Mouse (Mus musculus) midbrain, embryonic 15.5 days (tissue): ENCODE data around the gene Krt35. TPM values are rescaled to one million over a fixed set of nuclear protein-coding genes. Genes with fewer than 3 reads are reported as not detected.

Experiments used
- ATAC-seq: fragments of 200-750 bp; cut with Nextera tagmentation; replicated peaks from 2 replicates; pipeline ENCODE4 v1.8.0; 2017; ENCODE audit warnings: moderate TSS enrichment
- H3K27ac ChIP-seq: fragments of 300-500 bp; sonication (generic); 2 replicates; pipeline ENCODE4 v1.5.1; 2015; ENCODE audit warnings: mild to moderate bottlenecking, inconsistent platforms
- H3K27me3 ChIP-seq: fragments of 300-500 bp; sonication (generic); replicated peaks from 2 replicates; pipeline ENCODE4 v1.6.1; 2015; ENCODE audit warnings: inconsistent platforms
- H3K36me3 ChIP-seq: fragments of 300-500 bp; sonication (generic); replicated peaks from 2 replicates; pipeline ENCODE4 v1.6.1; 2015; ENCODE audit warnings: inconsistent platforms
- H3K4me1 ChIP-seq: fragments of 300-500 bp; sonication (generic); 2 replicates; pipeline ENCODE4 v1.6.1; 2015; ENCODE audit warnings: inconsistent platforms
- H3K4me2 ChIP-seq: fragments of 300-500 bp; sonication (generic); 2 replicates; pipeline ENCODE4 v1.6.1; 2015; ENCODE audit warnings: inconsistent platforms, mild to moderate bottlenecking, moderate library complexity
- H3K4me3 ChIP-seq: fragments of 300-500 bp; sonication (generic); 2 replicates; pipeline ENCODE4 v1.5.1; 2015; ENCODE audit warnings: mild to moderate bottlenecking, inconsistent platforms
- H3K9ac ChIP-seq: fragments of 300-500 bp; sonication (generic); 2 replicates; pipeline ENCODE4 v1.6.1; 2015; ENCODE audit warnings: mild to moderate bottlenecking, inconsistent platforms
- H3K9me3 ChIP-seq: fragments of 300-500 bp; sonication (generic); 2 replicates; pipeline ENCODE4 v1.6.1; 2016; ENCODE audit warnings: inconsistent platforms
- WGBS: fragments of 180-500 bp; shearing (Covaris S2); methylation state at CpG from one replicate; pipeline ENCODE4 v1.1.7; 2015; ENCODE audit warnings: mixed read lengths; 5-methylcytosine and 5-hydroxymethylcytosine counted together
- polyA plus RNA-seq: library from polyadenylated mRNA; unstranded; fragments of >200 nt; fragmentation: Nextera tagmentation; extraction: Ambion mirVana; gene quantifications from 2 replicates; pipeline ENCODE4 v1.2.1, GENCODE M21; 2015

Krt35 gene
- polyA plus RNA-seq, 1 experiment from 2014 or later = not detected

- no peaks in the 10 kb centered on the region for H3K4me1 ChIP-seq
- no peak for ATAC-seq
- no peak within 1 kb of the TSS for H3K4me3 ChIP-seq
- no peak within 1 kb of the TSS for H3K4me2 ChIP-seq
- no peak within 1 kb of the TSS for H3K27ac ChIP-seq
- no peaks in the 10 kb centered on the region for H3K27me3 ChIP-seq
- no peaks in the 10 kb centered on the region for H3K36me3 ChIP-seq
- H3K9ac ChIP-seq = no peak within 1 kb of the TSS
- 92% methylated on average over 6 of the region's 6 CpGs for WGBS
- no peaks in the 10 kb centered on the region for H3K9me3 ChIP-seq
Measured at GRCm38 (mm10) chr11:100105576-100106122, 9.6 kb upstream of the Krt35 start, which contains the start of gene Krt36. Gene Krt36, minus strand, starts transcription at chr11:100105626.

- H3K4me1 ChIP-seq = no peaks in the 10 kb centered on the region
- H3K9ac ChIP-seq = no peak overlapping the region
- H3K4me3 ChIP-seq = no peak overlapping the region
- no peak overlapping the region for H3K4me2 ChIP-seq
- WGBS = 64% methylated on average over 15 of the region's 15 CpGs
- H3K36me3 ChIP-seq = no peaks in the 10 kb centered on the region
- H3K27me3 ChIP-seq = no peaks in the 10 kb centered on the region
- no peak for ATAC-seq
- no peak overlapping the region for H3K27ac ChIP-seq
- no peaks in the 10 kb centered on the region for H3K9me3 ChIP-seq
Measured at GRCm38 (mm10) chr11:100102693-100103429, 6.8 kb upstream of the Krt35 start.

GRCm38 (mm10) chr11:100100391-100100790 lies 4.3 kb upstream of the Krt35 start:
- H3K9me3 ChIP-seq = no peaks in the 10 kb centered on the region
- H3K9ac ChIP-seq = no peak overlapping the region
- no peaks in the 10 kb centered on the region for H3K27me3 ChIP-seq
- H3K4me3 ChIP-seq = no peak overlapping the region
- no peak overlapping the region for H3K4me2 ChIP-seq
- no peaks in the 10 kb centered on the region for H3K36me3 ChIP-seq
- H3K4me1 ChIP-seq = no peaks in the 10 kb centered on the region
- WGBS = 88% methylated on average over 4 of the region's 4 CpGs
- H3K27ac ChIP-seq = no peak overlapping the region
- no peak for ATAC-seq

- ATAC-seq = no peak
- no peaks in the 10 kb centered on the region for H3K36me3 ChIP-seq
- 70% methylated on average over 9 of the region's 9 CpGs for WGBS
Measured at GRCm38 (mm10) chr11:100097819-100098218, 1.8 kb upstream of the Krt35 start.

GRCm38 (mm10) chr11:100088378-100089025 lies 7.5 kb downstream of the Krt35 start:
- Histone ChIP-seq H3K27ac (no peak overlapping the region), H3K4me1 (no peaks in the 10 kb centered on the region), H3K4me3 (no peak overlapping the region), H3K4me2 (no peak overlapping the region), H3K9me3 (no peaks in the 10 kb centered on the region), H3K27me3 (no peaks in the 10 kb centered on the region), H3K36me3 (no peaks in the 10 kb centered on the region), H3K9ac (no peak overlapping the region)
- WGBS = 72% methylated on average over 7 of the region's 7 CpGs
- no peak for ATAC-seq

More at GRCm38 (mm10) chr11:100097819-100098218, 1.8 kb upstream of the Krt35 start:
- H3K27ac ChIP-seq = no peak overlapping the region
- no peaks in the 10 kb centered on the region for H3K9me3 ChIP-seq
- no peak overlapping the region for H3K4me3 ChIP-seq
- no peak overlapping the region for H3K9ac ChIP-seq
- no peak overlapping the region for H3K4me2 ChIP-seq
- H3K27me3 ChIP-seq = no peaks in the 10 kb centered on the region
- no peaks in the 10 kb centered on the region for H3K4me1 ChIP-seq

DNA sequence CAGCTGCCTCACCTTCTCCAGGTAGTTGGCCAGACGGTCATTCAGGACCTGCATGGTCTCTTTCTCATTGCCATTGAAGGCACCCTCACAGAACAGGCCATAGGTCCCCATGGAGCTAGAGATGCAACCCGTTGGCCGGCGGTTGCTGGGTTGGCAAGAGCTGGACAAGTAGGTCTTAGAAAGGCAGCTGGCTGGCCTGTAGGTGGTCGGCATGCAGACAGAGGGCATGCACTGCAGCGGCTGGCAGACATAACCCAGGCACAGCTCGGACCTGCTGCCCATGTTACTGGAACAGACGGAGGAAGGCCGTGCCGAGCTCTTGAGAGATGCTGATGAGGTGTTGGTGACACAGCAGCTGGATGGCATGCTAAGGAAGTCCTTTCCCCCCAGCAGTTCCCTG lies 8.2 kb downstream of the Krt35 start, which contains the start of gene Krt32:
TSS of gene Krt32 (minus strand) at position 366 of the 400 bp plus-strand sequence.
- H3K27ac ChIP-seq = no peak within 1 kb of the TSS
- H3K27me3 ChIP-seq = no peaks in the 10 kb centered on the region
- H3K9me3 ChIP-seq = no peaks in the 10 kb centered on the region
- no peaks in the 10 kb centered on the region for H3K4me1 ChIP-seq
- H3K36me3 ChIP-seq = no peaks in the 10 kb centered on the region
- no peak for ATAC-seq
- no peak within 1 kb of the TSS for H3K4me3 ChIP-seq
- 96% methylated on average over 10 of the region's 10 CpGs for WGBS
- H3K4me2 ChIP-seq = no peak within 1 kb of the TSS
- H3K9ac ChIP-seq = no peak within 1 kb of the TSS

DNA sequence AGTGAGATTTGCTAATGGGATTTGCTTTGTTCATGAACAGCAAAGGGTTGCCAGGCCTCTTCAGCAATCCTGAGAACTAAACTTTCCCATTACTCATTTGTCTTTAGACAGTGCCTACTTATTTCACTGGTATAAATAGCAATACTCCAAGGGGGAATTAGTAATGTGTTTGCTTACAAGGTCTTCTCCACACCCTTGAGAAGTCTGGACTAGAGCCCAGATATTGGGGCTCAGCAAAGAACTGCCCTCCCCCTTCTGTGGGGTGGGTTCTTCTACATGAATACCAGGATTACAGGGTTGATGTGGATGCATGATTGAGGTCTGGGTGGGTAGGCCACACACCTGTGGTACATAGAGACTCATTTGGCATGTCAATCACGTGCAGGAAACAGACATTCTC lies 22.2 kb downstream of the Krt35 start:
- Histone ChIP-seq H3K27me3 (no peaks in the 10 kb centered on the region), H3K4me1 (no peaks in the 10 kb centered on the region), H3K9me3 (no peaks in the 10 kb centered on the region), H3K4me3 (no peak overlapping the region), H3K27ac (no peak overlapping the region), H3K4me2 (no peak overlapping the region), H3K36me3 (no peaks in the 10 kb centered on the region), H3K9ac (no peak overlapping the region)
- no peak for ATAC-seq
- WGBS = 63% methylated on average over 1 of the region's 1 CpGs

- H3K4me2 ChIP-seq = no peak overlapping the region
- no peaks in the 10 kb centered on the region for H3K27me3 ChIP-seq
- ATAC-seq = no peak
- H3K9ac ChIP-seq = no peak overlapping the region
- no peak overlapping the region for H3K4me3 ChIP-seq
- H3K4me1 ChIP-seq = no peaks in the 10 kb centered on the region
- H3K9me3 ChIP-seq = no peaks in the 10 kb centered on the region
- no peaks in the 10 kb centered on the region for H3K36me3 ChIP-seq
- no peak overlapping the region for H3K27ac ChIP-seq
- 86% methylated on average over 17 of the region's 17 CpGs for WGBS
Measured at GRCm38 (mm10) chr11:100067293-100068036, 28.6 kb downstream of the Krt35 start.

DNA sequence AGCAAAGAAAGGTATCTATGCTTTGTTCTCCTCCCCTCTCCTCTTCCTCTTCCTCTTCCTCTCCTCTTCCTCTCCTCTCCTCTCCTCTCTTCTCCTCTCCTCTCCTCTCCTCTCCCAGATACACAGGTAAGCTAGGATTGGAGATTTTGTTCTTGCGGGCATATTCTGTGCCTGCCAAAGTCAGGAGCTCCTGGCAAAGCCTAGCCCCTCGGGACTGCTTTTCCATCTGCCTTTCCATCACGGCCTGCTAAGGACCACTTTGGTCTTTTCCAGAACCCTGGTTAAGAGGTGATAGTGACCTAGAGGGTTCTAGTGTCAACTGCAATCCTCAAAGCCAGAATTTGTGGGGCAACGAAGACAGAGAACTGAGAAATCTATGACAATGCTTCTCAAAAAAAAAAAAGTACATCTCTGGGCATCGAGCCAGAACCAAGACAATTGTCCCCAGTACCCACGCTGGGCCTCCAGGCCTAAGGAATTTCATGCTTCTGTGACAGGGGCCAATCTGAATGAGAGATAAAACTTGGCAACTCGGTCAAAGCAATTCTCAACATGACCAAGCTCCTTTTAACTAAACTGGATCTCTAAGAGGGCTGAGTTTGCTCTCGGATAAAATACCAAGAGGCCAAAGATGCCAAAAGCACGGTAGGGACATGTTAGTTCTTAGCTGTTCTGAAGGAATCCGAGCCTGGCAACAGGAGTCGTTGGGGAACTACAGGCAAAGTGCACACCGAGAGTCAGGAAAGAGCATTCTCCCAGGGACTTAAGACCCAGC lies 29.6 kb downstream of the Krt35 start:
- WGBS = 55% methylated on average over 12 of the region's 12 CpGs

DNA sequence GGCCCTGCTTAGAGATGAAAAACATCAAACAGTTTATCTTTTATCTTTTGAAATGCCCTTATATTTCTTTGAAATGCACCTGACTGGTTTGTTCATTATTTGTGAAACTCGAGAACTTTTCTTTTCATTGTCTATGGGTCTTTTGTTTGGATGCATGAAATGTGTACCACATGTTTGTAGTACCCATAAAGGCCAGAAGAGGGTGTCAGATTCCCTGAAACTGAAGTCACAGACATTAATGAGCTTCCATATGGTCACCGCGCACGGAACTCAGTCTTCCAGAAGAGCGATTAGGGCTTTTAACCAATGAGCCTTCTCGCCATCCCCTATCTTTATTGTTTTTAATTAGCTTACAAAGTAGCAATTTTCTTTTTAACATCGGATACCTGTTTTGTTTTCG lies 37.2 kb downstream of the Krt35 start:
- ATAC-seq = no peak
- H3K4me2 ChIP-seq = no peak overlapping the region
- WGBS = 72% methylated on average over 8 of the region's 8 CpGs

More for the DNA sequence above, 29.6 kb downstream of the Krt35 start:
- H3K4me3 ChIP-seq = no peak overlapping the region
- no peaks in the 10 kb centered on the region for H3K36me3 ChIP-seq
- H3K27ac ChIP-seq = no peak overlapping the region
- ATAC-seq = no peak
- H3K4me1 ChIP-seq = no peaks in the 10 kb centered on the region
- H3K4me2 ChIP-seq = no peak overlapping the region
- no peaks in the 10 kb centered on the region for H3K27me3 ChIP-seq
- H3K9me3 ChIP-seq = no peaks in the 10 kb centered on the region
- H3K9ac ChIP-seq = no peak overlapping the region

GRCm38 (mm10) chr11:100055686-100056655 lies 40.1 kb downstream of the Krt35 start:
- ATAC-seq = no peak
- H3K36me3 ChIP-seq = no peaks in the 10 kb centered on the region
- no peaks in the 10 kb centered on the region for H3K4me1 ChIP-seq
- WGBS = 81% methylated on average over 9 of the region's 9 CpGs
- no peak overlapping the region for H3K9ac ChIP-seq
- H3K27ac ChIP-seq = no peak overlapping the region
- H3K27me3 ChIP-seq = no peaks in the 10 kb centered on the region
- no peak overlapping the region for H3K4me2 ChIP-seq
- no peaks in the 10 kb centered on the region for H3K9me3 ChIP-seq
- H3K4me3 ChIP-seq = no peak overlapping the region

More for the DNA sequence above, 37.2 kb downstream of the Krt35 start:
- H3K27ac ChIP-seq = no peak overlapping the region
- no peaks in the 10 kb centered on the region for H3K27me3 ChIP-seq
- no peaks in the 10 kb centered on the region for H3K4me1 ChIP-seq
- H3K9me3 ChIP-seq = no peaks in the 10 kb centered on the region
- H3K4me3 ChIP-seq = no peak overlapping the region
- H3K9ac ChIP-seq = no peak overlapping the region
- H3K36me3 ChIP-seq = no peaks in the 10 kb centered on the region
